Mouse (Mus musculus) heart, postnatal 36 days (tissue): ENCODE results near the gene Dstyk. TPM values are rescaled to one million over a fixed set of nuclear protein-coding genes. Genes with fewer than 3 reads are reported as not detected.

Experiments used
- DNase-seq, 2 experiments: peaks; one replicate each; pipeline ENCODE4 v3.0.0; 2021 to 2022
- intact Hi-C: fragments of 180-260 bp; cut with DNase I; formaldehyde crosslinking; loops from one replicate; pipeline ENCODE4 v1.15.1; 2025
- total RNA-seq, 2 experiments: library from RNA; stranded (reverse); gene quantifications; 2 replicates each; pipeline ENCODE4 v1.2.3; 2021

Dstyk gene
- 10 to 100 TPM; 16.6 to 17.0 TPM for total RNA-seq

- peak; percentile 91 to 92 for DNase-seq
- intact Hi-C loops: loop anchor here (1.0 to 5.0 kb wide), 3 partner anchors 19 to 105 kb away; no protein-coding TSS in a partner anchor
Observed at GRCm38 (mm10) chr1:132417319-132418251, at the start of gene Dstyk. Gene Dstyk, plus strand, starts transcription at chr1:132417555.

GRCm38 (mm10) chr1:132367692-132368506 lies 49.5 kb upstream of the Dstyk start:
- intact Hi-C loops: loop anchor here (1.0 to 2.0 kb wide), 4 partner anchors 22 to 227 kb away; partner anchors contain the start of gene Rbbp5

GRCm38 (mm10) chr1:132370681-132371173 lies 46.6 kb upstream of the Dstyk start:
- intact Hi-C loops: no loop called here
- peak; percentile 44 to 58 for DNase-seq

More at GRCm38 (mm10) chr1:132367692-132368506, 49.5 kb upstream of the Dstyk start:
- DNase-seq: peak; percentile 86

GRCm38 (mm10) chr1:132371298-132372081 lies 45.9 kb upstream of the Dstyk start:
- intact Hi-C loops: no loop called here
- no peak for DNase-seq

GRCm38 (mm10) chr1:132372354-132372753 lies 45.0 kb upstream of the Dstyk start:
- intact Hi-C loops: no loop called here
- DNase-seq: no peak

- intact Hi-C loops: no loop called here
- no peak for DNase-seq
Observed at GRCm38 (mm10) chr1:132372896-132373534, 44.3 kb upstream of the Dstyk start.

- intact Hi-C loops: no loop called here
- no peak for DNase-seq
Observed at GRCm38 (mm10) chr1:132374140-132374872, 43.0 kb upstream of the Dstyk start.

- DNase-seq: no peak
- intact Hi-C loops: no loop called here
Observed at GRCm38 (mm10) chr1:132374873-132375244, 42.5 kb upstream of the Dstyk start.

GRCm38 (mm10) chr1:132375256-132375655 lies 42.1 kb upstream of the Dstyk start:
- no peak for DNase-seq
- intact Hi-C loops: no loop called here

GRCm38 (mm10) chr1:132376211-132377054 lies 40.9 kb upstream of the Dstyk start:
- DNase-seq: peak in 1 of 2 experiments; percentile 29
- intact Hi-C loops: no loop called here

GRCm38 (mm10) chr1:132377055-132377365 lies 40.3 kb upstream of the Dstyk start:
- intact Hi-C loops: no loop called here
- peak in 1 of 2 experiments; percentile 48 for DNase-seq

- no peak for DNase-seq
- intact Hi-C loops: no loop called here
Observed at GRCm38 (mm10) chr1:132377811-132378210, 39.5 kb upstream of the Dstyk start.

- DNase-seq: no peak
Observed at GRCm38 (mm10) chr1:132380550-132381100, 36.7 kb upstream of the Dstyk start.

GRCm38 (mm10) chr1:132381929-132382328 lies 35.4 kb upstream of the Dstyk start:
- intact Hi-C loops: no loop called here
- no peak for DNase-seq

More at GRCm38 (mm10) chr1:132380550-132381100, 36.7 kb upstream of the Dstyk start:
- intact Hi-C loops: no loop called here

- DNase-seq: peak; percentile 53 to 63
- intact Hi-C loops: no loop called here
Observed at GRCm38 (mm10) chr1:132384001-132384554, 33.3 kb upstream of the Dstyk start.

GRCm38 (mm10) chr1:132385266-132385665 lies 32.1 kb upstream of the Dstyk start:
- intact Hi-C loops: no loop called here
- no peak for DNase-seq

GRCm38 (mm10) chr1:132385711-132386110 lies 31.6 kb upstream of the Dstyk start:
- intact Hi-C loops: no loop called here
- no peak for DNase-seq

GRCm38 (mm10) chr1:132386266-132386665 lies 31.1 kb upstream of the Dstyk start:
- DNase-seq: no peak
- intact Hi-C loops: no loop called here
